Mouse (Mus musculus) urinary bladder, postnatal 36 days (tissue): ENCODE results near the gene Dnaic1.
A peak's percentile ranks its signal among the peaks of the same experiment; 100 is the strongest.

Experiments
- DNase-seq, 2 experiments: peaks; one replicate each; pipeline ENCODE4 v3.0.0; 2022; ENCODE audit warnings: low spot score in 2 of 2, mixed read lengths in 1 of 2

Gene Dnaic1

GRCm38 (mm10) chr4:41571490-41571889 lies 1.9 kb downstream of the Dnaic1 start:
- DNase-seq: no peak

- no peak for DNase-seq
These were observed 3.9 kb downstream of the Dnaic1 start for GRCm38 (mm10) chr4:41573492-41573891.

DNA sequence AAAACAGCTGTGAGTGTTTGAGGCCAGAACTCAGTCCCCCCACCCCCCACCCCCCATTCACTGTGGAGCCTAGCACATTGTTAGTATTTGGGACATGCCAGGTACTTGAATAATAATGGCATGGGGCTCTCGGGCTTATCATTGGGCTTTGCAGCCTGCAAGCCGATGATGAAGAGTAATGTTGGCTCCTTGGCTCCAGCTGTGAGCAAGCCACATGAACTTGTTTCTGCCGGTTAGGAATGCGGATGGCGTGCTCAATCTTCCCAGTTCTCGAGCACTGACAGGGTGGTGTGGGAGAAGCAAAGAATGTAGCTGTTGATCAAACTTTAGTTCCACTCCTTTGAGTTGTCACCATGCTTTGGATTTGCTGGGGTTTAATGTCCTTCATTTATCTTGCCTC lies 6.3 kb downstream of the Dnaic1 start:
- no peak for DNase-seq

GRCm38 (mm10) chr4:41583353-41583752 lies 13.8 kb downstream of the Dnaic1 start:
- no peak for DNase-seq

DNA sequence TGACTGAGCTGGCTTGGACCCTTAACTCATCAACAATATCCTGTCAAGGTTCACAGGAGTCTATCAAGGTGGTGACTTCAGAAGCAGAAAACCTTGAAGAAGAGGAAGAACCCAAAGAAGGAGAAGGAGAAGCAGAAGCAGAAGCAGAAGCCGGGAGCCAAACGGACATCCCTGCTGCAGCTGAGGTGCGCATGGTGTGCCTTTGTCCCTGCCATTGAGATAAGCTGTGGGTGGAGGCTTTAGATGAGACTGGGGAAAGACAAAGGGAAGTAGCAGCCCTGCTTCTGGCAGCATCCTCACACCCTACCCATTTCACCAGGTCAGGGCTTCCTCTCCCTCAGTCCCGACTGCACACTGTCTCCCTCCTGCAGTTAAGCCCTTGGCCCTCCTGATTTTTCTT lies 33.2 kb downstream of the Dnaic1 start:
- no peak for DNase-seq

DNA sequence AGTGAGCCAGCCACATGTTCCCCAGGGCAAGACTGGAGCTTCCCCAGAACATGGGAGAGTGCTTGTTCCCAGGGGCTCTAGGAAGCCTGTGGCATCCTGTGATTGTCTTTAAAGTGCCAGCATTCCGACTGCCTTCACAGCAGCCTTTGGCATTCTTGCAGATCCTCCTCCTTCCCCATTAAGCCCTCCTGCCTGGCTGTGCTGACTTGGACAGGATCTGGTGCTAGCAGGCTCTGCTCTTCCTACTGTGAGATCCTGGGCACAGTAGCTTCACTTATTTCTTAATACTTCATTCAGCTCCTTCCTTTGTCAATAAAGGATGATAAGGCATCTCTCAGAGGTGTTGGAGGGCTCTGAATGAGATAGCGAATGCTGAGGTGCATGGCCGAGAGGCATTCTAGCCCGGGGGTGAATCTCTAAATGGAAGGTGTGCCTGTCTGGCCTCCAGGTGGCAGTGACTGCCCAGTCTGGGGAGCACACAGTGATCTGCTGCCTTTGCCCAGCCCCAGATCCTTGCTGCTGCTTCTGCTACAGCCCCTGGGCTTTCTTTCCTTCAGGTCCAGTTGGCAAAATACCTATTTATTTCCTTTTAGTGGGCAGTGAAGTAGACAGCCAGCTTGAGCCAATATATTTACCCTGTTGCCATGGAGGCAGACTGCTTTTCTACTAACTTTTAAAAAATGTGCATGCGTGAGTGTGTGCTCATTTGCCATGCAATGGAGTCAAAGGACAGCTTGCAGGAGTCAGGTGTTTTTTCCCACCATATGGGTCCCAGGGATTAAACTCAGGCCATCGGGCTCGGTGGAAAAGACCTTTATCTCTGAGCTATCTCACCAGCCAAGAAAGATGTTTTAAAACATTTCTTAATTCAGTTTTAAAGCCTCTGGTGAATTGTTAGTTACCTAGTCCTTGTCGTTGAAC lies 35.2 kb downstream of the Dnaic1 start:
- DNase-seq: peak in 1 of 2 experiments; percentile 35

DNA sequence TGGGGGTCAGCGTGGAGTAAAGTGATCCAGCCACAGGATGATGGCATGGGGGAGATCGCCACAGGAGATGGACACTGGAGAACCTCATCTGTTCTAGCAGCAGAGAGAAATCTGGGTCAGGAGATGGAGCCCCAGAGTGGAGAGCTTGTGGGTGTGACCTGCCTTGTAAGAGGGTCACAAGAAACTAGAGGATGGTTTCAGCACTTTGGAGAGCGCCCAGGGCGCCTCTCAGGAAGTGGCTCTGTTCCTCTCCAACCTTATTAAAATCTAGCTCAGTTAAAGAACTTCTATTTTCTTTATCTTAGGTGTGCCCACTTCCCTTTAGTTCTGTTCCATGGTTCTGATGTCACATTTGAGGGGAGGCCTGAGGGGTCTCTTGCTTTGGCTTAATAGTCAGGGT lies 37.2 kb downstream of the Dnaic1 start:
- peak in 1 of 2 experiments; percentile 53 for DNase-seq

GRCm38 (mm10) chr4:41609681-41610593 lies 40.4 kb downstream of the Dnaic1 start:
- no peak for DNase-seq

GRCm38 (mm10) chr4:41610594-41610980 lies 41.0 kb downstream of the Dnaic1 start:
- no peak for DNase-seq

- no peak for DNase-seq
These were observed 42.6 kb downstream of the Dnaic1 start for GRCm38 (mm10) chr4:41612166-41612565.

GRCm38 (mm10) chr4:41614156-41614555 lies 44.6 kb downstream of the Dnaic1 start:
- peak; percentile 69 to 80 for DNase-seq

DNA sequence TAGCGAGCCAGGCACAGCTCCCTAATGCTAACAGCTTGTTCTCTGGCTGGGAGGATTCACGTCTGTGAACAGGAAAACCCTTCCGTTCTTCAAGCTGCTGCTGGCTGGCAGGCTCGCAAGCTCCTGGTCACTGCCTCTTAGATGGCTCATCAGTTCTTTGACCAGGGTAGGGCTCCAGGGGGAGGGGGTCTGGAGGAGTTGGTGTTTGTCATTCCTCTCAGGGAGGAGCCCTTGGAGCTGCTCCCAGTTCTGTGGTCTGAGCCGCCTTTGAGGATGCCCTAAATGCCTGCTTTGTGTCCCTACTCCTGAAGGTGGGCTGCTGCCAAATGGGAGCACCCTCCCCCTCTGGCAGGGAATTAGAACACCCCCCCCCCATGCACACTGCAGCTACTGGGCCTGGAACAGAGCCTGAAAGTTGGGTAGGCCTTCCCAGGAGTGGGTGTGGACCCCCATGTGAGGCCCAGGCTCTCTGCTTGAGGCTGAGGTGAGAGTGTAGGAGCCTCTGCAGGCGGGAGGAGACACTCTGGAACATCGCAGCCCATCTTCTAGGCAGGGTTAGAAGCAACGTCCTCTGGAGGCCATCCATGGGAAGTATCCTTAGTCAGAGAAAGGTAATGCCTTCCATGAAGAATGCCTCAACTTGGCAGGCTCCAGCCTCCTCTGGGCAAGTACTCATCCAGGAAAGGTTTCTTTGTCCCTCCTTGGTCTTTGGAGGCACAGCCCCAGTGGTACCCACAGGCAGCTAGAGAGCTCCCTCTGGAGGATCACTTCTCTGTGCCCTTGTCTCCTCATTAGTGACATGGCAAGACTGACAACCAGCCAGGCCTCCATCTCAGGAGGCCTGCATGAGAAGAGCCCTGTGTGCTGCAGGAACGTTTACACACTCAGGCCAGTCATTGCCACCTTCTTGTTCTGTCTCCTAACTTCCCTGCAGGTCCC lies 46.4 kb downstream of the Dnaic1 start:
- no peak for DNase-seq

- DNase-seq: no peak
These were observed 49.6 kb downstream of the Dnaic1 start for GRCm38 (mm10) chr4:41618916-41619746.

- DNase-seq: no peak
These were observed 52.5 kb downstream of the Dnaic1 start for GRCm38 (mm10) chr4:41622071-41622470.

DNA sequence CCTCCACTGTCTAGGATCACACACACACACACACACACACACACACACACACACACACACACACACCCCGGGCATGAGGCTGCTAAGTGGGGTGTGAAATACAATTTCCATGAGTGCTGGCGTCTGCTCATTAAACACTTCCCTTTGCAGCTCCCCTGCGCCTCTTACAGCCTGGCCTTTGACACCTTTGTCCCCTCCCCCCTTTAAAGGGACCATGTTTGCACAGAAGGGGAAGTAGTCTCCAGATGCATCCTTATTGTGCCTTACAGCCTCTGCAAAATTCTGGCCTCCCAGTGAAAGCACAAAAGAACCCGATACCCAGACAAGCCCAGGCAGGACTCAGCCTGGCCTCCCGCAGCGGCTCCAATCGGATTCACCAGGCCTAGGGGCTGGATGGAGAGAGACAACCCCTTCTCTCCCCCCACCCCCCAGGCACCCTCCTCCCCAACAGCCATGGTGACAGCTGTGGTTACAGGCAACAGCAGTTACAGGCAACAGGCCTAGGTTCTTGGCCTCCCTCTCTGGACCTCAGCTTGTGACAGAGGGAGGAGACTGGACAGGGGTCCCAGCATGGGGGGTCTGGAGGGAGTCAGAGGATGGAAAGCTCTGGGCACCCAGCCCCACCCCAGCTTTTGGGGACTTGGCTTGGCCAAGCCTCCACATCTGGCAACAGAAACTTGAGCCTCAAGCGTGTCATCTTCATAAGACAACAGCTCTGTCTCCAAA lies 58.8 kb downstream of the Dnaic1 start:
- DNase-seq: peak in 1 of 2 experiments; percentile 13

DNA sequence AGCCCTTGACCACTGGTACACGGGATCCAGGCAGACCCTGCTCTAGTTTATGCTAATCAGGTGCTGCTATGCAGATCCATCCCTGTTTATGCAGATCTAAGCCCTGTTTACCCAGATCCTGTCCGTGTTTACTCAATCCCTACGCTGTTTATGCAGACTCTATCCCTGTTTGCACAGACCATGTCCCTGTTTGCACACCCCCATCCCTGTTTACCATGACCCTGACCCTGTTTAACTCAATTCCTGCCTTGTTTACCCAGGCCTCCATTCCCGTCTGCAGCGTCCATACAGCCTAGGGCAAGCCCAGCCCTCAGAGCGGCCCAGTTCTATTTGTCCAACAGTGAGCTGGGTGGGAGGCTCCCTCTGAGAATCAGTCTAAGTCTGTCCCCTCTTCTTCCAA lies 60.6 kb downstream of the Dnaic1 start:
- no peak for DNase-seq

DNA sequence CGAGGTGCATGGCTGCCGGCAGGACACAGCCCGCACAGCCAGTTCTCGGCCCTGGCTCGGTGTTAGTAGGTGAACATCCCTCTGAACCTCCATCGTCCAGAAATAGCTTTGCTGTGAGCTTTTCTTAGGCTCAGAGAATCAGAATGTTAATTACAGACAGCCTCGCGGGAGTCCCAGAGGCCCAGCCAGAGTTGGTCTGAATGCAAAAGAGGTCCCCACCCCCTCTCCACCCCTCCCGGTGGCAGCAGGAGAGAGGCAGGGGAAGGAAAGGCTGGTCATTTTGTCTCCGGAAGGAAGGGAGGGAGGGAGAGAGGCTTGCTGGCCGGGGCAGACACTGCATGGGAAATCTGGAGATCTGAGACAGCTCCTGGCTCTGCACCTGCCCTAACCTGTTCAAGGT lies 61.8 kb downstream of the Dnaic1 start:
- DNase-seq: peak in 1 of 2 experiments; percentile 63

GRCm38 (mm10) chr4:41633001-41633400 lies 63.4 kb downstream of the Dnaic1 start:
- no peak for DNase-seq

DNA sequence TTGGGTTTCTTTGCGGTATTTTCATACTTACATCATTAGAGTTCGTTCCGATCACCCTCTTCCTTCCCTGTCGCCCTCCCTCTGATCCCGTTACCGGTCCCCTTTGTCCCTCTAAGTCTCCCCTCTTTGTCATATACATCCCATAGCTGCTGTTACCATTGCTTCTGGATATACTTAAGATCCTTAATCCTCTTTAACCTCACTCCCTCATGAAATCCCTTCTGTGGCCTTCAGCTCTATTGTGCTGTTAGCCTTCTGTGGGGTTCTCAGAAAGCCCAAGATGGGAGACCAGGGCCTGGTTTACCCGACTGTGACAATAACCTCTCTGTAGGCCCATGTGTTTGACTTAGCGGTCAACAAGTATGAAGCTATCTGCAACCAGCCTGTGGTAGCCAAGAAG lies 65.1 kb downstream of the Dnaic1 start:
- no peak for DNase-seq

- DNase-seq: no peak
These were observed 65.6 kb downstream of the Dnaic1 start for GRCm38 (mm10) chr4:41635224-41635623.
